Mouse (Mus musculus) embryonic facial prominence, embryonic 14.5 days (tissue): ENCODE measurements around the gene Gm20388. TPM values are rescaled to one million over a fixed set of nuclear protein-coding genes. Genes with fewer than 3 reads are reported as not detected.

Source experiments
- ATAC-seq: fragments of 200-750 bp; cut with Nextera tagmentation; 2 replicates; pipeline ENCODE4 v1.8.0; 2017; ENCODE audit warnings: low read depth, moderate number of reproducible peaks, moderate TSS enrichment
- DNase-seq: peaks from one replicate; pipeline ENCODE4 v3.0.0-alpha.2; 2015; ENCODE audit warnings: low spot score
- H3K27ac ChIP-seq: fragments of 300-500 bp; sonication (generic); replicated peaks from 2 replicates; pipeline ENCODE4 v1.5.1; 2014; ENCODE audit warnings: low read depth, mild to moderate bottlenecking, low read length, moderate library complexity
- H3K27me3 ChIP-seq: fragments of 300-500 bp; sonication (generic); replicated peaks from 2 replicates; pipeline ENCODE4 v1.6.1; 2014; ENCODE audit warnings: low read length; ENCODE audit not compliant: control insufficient read depth, insufficient read depth
- H3K36me3 ChIP-seq: fragments of 300-500 bp; sonication (generic); 2 replicates; pipeline ENCODE4 v1.6.1; 2014; ENCODE audit warnings: low read length, mixed read lengths; ENCODE audit not compliant: control insufficient read depth, insufficient read depth
- H3K4me1 ChIP-seq: fragments of 300-500 bp; sonication (generic); 2 replicates; pipeline ENCODE4 v1.6.1; 2014; ENCODE audit warnings: antibody characterized with exemption, low read length; ENCODE audit not compliant: control insufficient read depth, insufficient read depth
- H3K4me2 ChIP-seq: fragments of 300-500 bp; sonication (generic); 2 replicates; pipeline ENCODE4 v1.6.1; 2014; ENCODE audit warnings: low read depth, mild to moderate bottlenecking, low read length, moderate library complexity, mixed read lengths
- H3K4me3 ChIP-seq: fragments of 300-500 bp; sonication (generic); 2 replicates; pipeline ENCODE4 v1.5.1; 2014; ENCODE audit warnings: low read depth, mild to moderate bottlenecking, low read length
- H3K9ac ChIP-seq: fragments of 300-500 bp; sonication (generic); 2 replicates; pipeline ENCODE4 v1.6.1; 2014; ENCODE audit warnings: low read depth, mild to moderate bottlenecking, low read length, moderate library complexity, mixed read lengths
- H3K9me3 ChIP-seq: fragments of 300-500 bp; sonication (generic); 2 replicates; pipeline ENCODE4 v1.6.1; 2016; ENCODE audit warnings: low read length; ENCODE audit not compliant: control insufficient read depth
- WGBS: fragments of 180-500 bp; shearing (Covaris S2); extraction: QIAGEN DNeasy Blood & Tissue Kit; methylation state at CpG from one replicate; pipeline ENCODE4 v1.1.7; 2014; 5-methylcytosine and 5-hydroxymethylcytosine counted together
- polyA plus RNA-seq: library from polyadenylated mRNA; unstranded; fragments of >200 nt; fragmentation: Nextera tagmentation; extraction: Ambion mirVana; gene quantifications from 2 replicates; pipeline ENCODE4 v1.2.1, GENCODE M21; 2014

Gm20388 gene
- polyA plus RNA-seq, 1 experiment from 2014 or later: not detected

- Histone ChIP-seq H3K27ac (no peak overlapping the region), H3K4me1 (no peaks in the 10 kb centered on the region; the same call in 1 of the 2 replicates), H3K27me3 (no peaks in the 10 kb centered on the region), H3K9me3 (no peaks in the 10 kb centered on the region), H3K4me2 (no peak overlapping the region), H3K36me3 (no peaks in the 10 kb centered on the region), H3K4me3 (no peak overlapping the region), H3K9ac (no peak overlapping the region)
- ATAC-seq (no peak), DNase-seq (no peak)
- 66% methylated on average over 6 of the region's 6 CpGs for WGBS
These were observed 3876.0 kb downstream of the Gm20388 start for GRCm38 (mm10) chr8:123786644-123787043.

- Histone ChIP-seq H3K9ac (no peak overlapping the region), H3K36me3 (no peaks in the 10 kb centered on the region), H3K27ac (no peak overlapping the region), H3K27me3 (no peaks in the 10 kb centered on the region), H3K4me1 (no peaks in the 10 kb centered on the region; the same call in 1 of the 2 replicates), H3K9me3 (no peaks in the 10 kb centered on the region), H3K4me3 (no peak overlapping the region), H3K4me2 (no peak overlapping the region)
- DNase-seq: no peak
- 50% methylated on average over 21 of the region's 21 CpGs for WGBS
- ATAC-seq: no peak
These were observed 3876.7 kb downstream of the Gm20388 start for GRCm38 (mm10) chr8:123787254-123787897.

GRCm38 (mm10) chr8:123788416-123789170 is 3878.0 kb downstream of the Gm20388 start:
- WGBS: 48% methylated on average over 14 of the region's 14 CpGs
- DNase-seq (peak; percentile 61), ATAC-seq (no peak)
- Histone ChIP-seq H3K4me1 (no peaks in the 10 kb centered on the region; the same call in 1 of the 2 replicates), H3K36me3 (no peaks in the 10 kb centered on the region), H3K9ac (no peak overlapping the region), H3K27ac (no peak overlapping the region), H3K27me3 (no peaks in the 10 kb centered on the region), H3K4me3 (no peak overlapping the region), H3K9me3 (no peaks in the 10 kb centered on the region), H3K4me2 (no peak overlapping the region)

GRCm38 (mm10) chr8:123789461-123789860 is 3878.8 kb downstream of the Gm20388 start:
- no peak for ATAC-seq
- no peaks in the 10 kb centered on the region for H3K9me3 ChIP-seq

GRCm38 (mm10) chr8:123789970-123790369 is 3879.3 kb downstream of the Gm20388 start:
- 1% methylated on average over 4 of the region's 4 CpGs for WGBS
- no peak overlapping the region for H3K9ac ChIP-seq
- no peaks in the 10 kb centered on the region; the same call in 1 of the 2 replicates for H3K4me1 ChIP-seq
- ATAC-seq (no peak), DNase-seq (peak; percentile 83)
- no peaks in the 10 kb centered on the region for H3K27me3 ChIP-seq
- H3K9me3 ChIP-seq: no peaks in the 10 kb centered on the region
- no peaks in the 10 kb centered on the region for H3K36me3 ChIP-seq
- no peak overlapping the region for H3K27ac ChIP-seq
- H3K4me3 ChIP-seq: no peak overlapping the region
- H3K4me2 ChIP-seq: no peak overlapping the region

More at GRCm38 (mm10) chr8:123789461-123789860, 3878.8 kb downstream of the Gm20388 start:
- Histone ChIP-seq H3K4me1 (no peaks in the 10 kb centered on the region; the same call in 1 of the 2 replicates), H3K4me3 (no peak overlapping the region), H3K27ac (no peak overlapping the region), H3K4me2 (no peak overlapping the region), H3K36me3 (no peaks in the 10 kb centered on the region), H3K27me3 (no peaks in the 10 kb centered on the region), H3K9ac (no peak overlapping the region)
- no peak for DNase-seq
- 67% methylated on average over 9 of the region's 9 CpGs for WGBS

- 70% methylated on average over 16 of the region's 16 CpGs for WGBS
- Histone ChIP-seq H3K27ac (no peak overlapping the region), H3K9me3 (no peaks in the 10 kb centered on the region), H3K9ac (no peak overlapping the region), H3K36me3 (no peaks in the 10 kb centered on the region), H3K27me3 (no peaks in the 10 kb centered on the region), H3K4me2 (no peak overlapping the region), H3K4me1 (no peaks in the 10 kb centered on the region; the same call in 1 of the 2 replicates), H3K4me3 (no peak overlapping the region)
- ATAC-seq (peak; percentile 51), DNase-seq (peak; percentile 60)
These were observed 3880.6 kb downstream of the Gm20388 start for GRCm38 (mm10) chr8:123791101-123791844.

- WGBS: 85% methylated on average over 7 of the region's 7 CpGs
- DNase-seq (no peak), ATAC-seq (no peak)
- Histone ChIP-seq H3K4me3 (no peak overlapping the region), H3K27me3 (no peaks in the 10 kb centered on the region), H3K4me1 (no peaks in the 10 kb centered on the region; the same call in 1 of the 2 replicates), H3K9me3 (no peaks in the 10 kb centered on the region), H3K27ac (no peak overlapping the region), H3K36me3 (no peaks in the 10 kb centered on the region), H3K4me2 (no peak overlapping the region), H3K9ac (no peak overlapping the region)
These were observed 3881.2 kb downstream of the Gm20388 start for GRCm38 (mm10) chr8:123791845-123792225.

GRCm38 (mm10) chr8:123793900-123794299 is 3883.3 kb downstream of the Gm20388 start:
- 54% methylated on average over 10 of the region's 10 CpGs for WGBS
- H3K9me3 ChIP-seq: no peaks in the 10 kb centered on the region
- H3K36me3 ChIP-seq: no peaks in the 10 kb centered on the region
- H3K4me1 ChIP-seq: peaks cover 4% of the 10 kb centered on the region; the same call in 1 of the 2 replicates
- no peak overlapping the region for H3K4me2 ChIP-seq
- ATAC-seq (no peak), DNase-seq (no peak)
- no peak overlapping the region for H3K27ac ChIP-seq
- no peak overlapping the region for H3K9ac ChIP-seq
- H3K27me3 ChIP-seq: no peaks in the 10 kb centered on the region
- H3K4me3 ChIP-seq: no peak overlapping the region
